Mouse (Mus musculus) stomach, postnatal 0 days (tissue): ENCODE measurements at regions not wholly inside any gene's neighbourhood (a gene's known extent, or its start where the extent isn't known, plus 50 kb on each side); places are given as distances from the start of the nearest gene placed in this dataset.

Source experiments
- CTCF ChIP-seq: IDR thresholded peaks from 2 replicates; pipeline ENCODE4 v1.5.1; 2016; ENCODE audit warnings: antibody characterized with exemption, low read depth, mild to moderate bottlenecking, moderate library complexity
- EP300 ChIP-seq: optimal IDR thresholded peaks from 2 replicates; pipeline ENCODE3; 2016; ENCODE audit warnings: antibody characterized with exemption

DNA sequence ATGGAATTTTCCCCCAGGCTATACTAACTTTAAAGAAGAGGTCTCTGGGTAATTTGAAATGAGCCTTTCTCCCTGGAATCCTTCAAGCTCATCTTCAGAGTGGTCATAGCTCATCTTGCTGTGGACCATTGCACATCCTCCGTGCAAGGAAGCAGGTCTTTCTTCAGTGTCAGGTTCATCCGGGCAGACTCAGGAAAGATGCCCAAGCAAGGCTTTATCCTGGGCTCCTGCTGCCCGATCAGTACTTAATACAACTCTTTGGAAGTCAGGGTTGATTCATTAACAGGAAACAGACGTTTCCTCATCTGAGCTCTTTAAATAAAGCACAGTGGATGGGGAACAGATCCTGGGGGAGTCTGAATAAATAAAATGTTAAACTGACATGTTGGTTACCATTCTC lies 188.1 kb downstream of the Cbln1 start:
- TF ChIP-seq CTCF (no peak), EP300 (no peak)
